Mouse (Mus musculus): ENCODE measurements around the gene Crtac1. TPM values are rescaled to one million over a fixed set of nuclear protein-coding genes. Genes with fewer than 3 reads are reported as not detected.

Gene Crtac1
- polyA plus RNA-seq, 1 experiment: 0.91 TPM

DNA sequence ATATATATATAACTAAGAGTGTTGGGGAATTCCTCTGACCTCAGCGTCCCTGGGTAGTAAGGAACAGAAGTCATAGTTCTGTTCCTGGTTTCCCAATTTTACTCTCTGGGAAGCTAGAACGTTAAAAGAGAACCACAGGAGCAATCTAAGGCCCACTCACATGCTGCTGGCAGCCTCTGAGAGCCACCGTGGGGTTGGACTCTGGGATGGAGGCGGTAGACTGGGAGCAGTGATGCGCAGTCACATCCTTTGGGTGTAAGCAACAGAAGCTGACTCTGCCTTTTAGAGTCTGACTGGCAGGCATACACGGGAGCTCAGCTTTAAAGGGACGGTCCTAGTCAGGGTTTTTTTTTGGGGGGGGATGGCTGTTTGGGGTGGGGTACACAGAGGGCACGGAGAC lies 39.5 kb downstream of the Crtac1 start:
- Histone ChIP-seq H3K4me3 (ENCODE audit: insufficient read depth, low read depth, low read length) (no peak overlapping the region), H3K4me1 (ENCODE audit: control insufficient read depth, insufficient read depth, insufficient read length, low read length) (no peaks in the 10 kb centered on the region), H3K27ac (replicated peaks; ENCODE audit: low read depth, low read length) (no peak overlapping the region)

DNA sequence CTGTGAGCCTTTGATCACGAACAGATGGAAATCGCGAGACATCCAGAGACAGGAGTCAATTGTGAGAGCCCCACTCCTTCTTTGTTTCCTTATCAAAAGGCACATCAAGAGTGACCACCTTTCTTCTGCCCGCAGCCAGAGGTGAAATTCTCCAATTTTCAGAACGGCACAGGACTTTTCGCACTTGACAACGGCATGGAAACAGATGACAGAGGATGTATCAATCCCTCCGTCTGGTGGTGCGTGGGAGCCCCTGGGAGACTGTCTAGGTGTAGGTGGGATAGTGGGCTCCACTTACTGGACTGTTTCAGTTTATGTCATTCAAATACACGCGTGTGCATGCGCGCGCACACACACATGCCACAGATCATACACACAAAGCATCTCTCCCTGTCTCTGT lies 42.0 kb downstream of the Crtac1 start:
- no peak overlapping the region for H3K27ac ChIP-seq (replicated peaks; ENCODE audit: low read depth, low read length)
- no peaks in the 10 kb centered on the region for H3K4me1 ChIP-seq (ENCODE audit: control insufficient read depth, insufficient read depth, insufficient read length, low read length)
- H3K4me3 ChIP-seq (ENCODE audit: insufficient read depth, low read depth, low read length): no peak overlapping the region

DNA sequence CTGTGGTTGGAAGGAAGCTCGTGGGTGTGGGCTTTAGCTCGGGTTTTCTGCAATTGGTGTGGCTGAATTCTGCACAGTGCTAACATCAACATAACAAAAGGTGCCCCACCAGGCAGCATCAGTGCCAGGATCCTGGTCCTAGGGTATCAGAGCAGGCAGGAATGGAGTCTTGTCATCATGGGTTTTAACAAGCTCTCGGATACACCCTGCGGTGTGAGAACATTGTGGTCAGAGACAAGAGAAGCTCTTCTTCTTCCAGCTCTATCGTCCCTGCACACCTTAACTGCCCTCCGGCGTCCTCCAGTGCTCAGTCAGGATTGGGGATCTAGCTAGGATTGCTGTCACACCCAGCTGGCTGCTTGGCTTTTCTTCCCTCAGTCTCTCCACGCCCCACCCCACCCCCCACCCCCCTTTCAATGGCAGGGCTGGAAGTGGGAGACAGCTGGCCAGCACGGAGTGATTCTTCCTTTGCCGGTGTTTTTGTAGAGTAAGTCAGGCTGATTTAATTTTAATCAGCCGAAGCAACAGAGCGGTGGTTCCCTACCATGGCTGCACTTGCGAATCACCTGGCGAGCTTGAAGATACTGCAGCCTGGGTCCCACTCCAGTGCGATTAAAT lies 46.5 kb downstream of the Crtac1 start:
- no peaks in the 10 kb centered on the region for H3K4me1 ChIP-seq (ENCODE audit: control insufficient read depth, insufficient read depth, insufficient read length, low read length)
- H3K4me3 ChIP-seq (ENCODE audit: insufficient read depth, low read depth, low read length): no peak overlapping the region
- no peak overlapping the region for H3K27ac ChIP-seq (replicated peaks; ENCODE audit: low read depth, low read length)

DNA sequence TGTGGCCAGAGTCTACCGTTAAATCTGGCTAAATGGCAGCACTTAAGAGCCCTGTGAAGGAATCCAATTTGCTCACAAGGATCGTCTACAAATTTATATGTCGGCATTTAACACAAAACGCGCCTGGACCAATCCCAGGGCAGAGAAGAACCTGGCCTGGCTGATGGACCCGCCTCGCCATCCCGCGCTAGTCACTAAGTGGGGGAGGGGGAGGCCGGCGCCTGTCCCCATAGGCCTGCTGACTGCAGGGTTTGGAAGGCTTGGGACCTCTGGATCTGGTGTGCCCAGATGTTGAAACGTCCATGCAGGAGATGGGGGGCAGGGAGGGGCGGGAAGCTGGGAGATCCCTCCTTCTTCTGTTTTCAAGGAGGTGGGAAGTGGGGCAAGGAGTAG lies 50.6 kb downstream of the Crtac1 start:
- H3K4me3 ChIP-seq (ENCODE audit: insufficient read depth, low read depth, low read length): no peak overlapping the region

DNA sequence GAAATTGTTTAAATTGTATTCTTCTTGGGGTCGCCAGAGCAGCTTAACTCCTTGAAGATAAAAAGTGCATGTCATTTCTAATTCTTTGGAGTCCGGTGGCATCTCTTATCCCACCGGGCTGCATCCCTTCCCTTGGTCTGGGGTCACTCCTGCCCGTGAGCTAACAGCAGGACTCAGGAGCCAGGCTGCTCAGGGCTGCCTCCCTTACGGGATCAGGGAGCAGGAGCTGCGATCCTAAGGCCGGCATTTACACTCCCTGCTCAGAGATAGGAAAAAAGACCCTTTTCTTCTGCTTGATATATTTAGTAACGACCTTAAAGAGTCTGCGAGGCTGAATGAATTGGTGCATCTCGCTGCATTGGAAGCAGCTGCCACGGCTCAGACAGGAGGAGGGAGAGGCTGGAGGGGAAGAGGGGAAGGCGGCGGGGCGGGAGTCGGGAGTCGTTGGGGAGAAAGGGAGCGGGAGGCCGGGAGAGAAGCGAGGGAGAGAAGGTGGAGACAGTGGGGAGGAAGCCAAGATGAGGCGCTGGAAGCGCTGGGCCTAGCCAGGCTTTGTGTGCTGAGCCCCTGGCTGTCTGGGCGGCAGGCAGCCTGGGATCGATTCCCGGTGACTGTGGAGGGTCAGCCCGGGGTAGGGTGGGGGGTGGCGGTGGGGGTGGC lies 51.1 kb downstream of the Crtac1 start:
- Histone ChIP-seq H3K27ac (replicated peaks; ENCODE audit: low read depth, low read length) (no peak overlapping the region), H3K4me1 (ENCODE audit: control insufficient read depth, insufficient read depth, insufficient read length, low read length) (no peaks in the 10 kb centered on the region), H3K4me3 (ENCODE audit: insufficient read depth, low read depth, low read length) (no peak overlapping the region)

More for the DNA sequence above, 50.6 kb downstream of the Crtac1 start:
- H3K4me1 ChIP-seq (ENCODE audit: control insufficient read depth, insufficient read depth, insufficient read length, low read length): no peaks in the 10 kb centered on the region
- H3K27ac ChIP-seq (replicated peaks; ENCODE audit: low read depth, low read length): no peak overlapping the region

DNA sequence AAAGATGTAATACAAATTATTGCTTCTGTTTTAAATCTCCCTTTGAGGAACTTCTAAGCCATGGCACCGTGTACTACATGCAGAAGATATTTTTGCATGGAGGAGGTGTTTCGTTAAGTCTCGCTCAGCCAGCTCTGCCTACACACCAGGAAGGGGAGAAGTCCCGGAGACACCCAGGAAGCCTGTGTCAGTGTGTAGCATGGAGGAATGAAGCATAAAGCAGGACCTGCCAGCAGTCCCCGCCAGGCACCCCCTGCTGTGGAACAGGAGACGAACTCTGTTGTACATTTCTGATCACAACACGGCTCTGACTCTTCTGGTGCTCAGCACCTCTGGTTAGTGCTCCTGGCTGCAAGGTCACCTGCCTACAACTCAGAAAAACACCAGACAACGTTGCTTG lies 51.8 kb downstream of the Crtac1 start:
- Histone ChIP-seq H3K4me1 (ENCODE audit: control insufficient read depth, insufficient read depth, insufficient read length, low read length) (no peaks in the 10 kb centered on the region), H3K27ac (replicated peaks; ENCODE audit: low read depth, low read length) (no peak overlapping the region), H3K4me3 (ENCODE audit: insufficient read depth, low read depth, low read length) (no peak overlapping the region)

DNA sequence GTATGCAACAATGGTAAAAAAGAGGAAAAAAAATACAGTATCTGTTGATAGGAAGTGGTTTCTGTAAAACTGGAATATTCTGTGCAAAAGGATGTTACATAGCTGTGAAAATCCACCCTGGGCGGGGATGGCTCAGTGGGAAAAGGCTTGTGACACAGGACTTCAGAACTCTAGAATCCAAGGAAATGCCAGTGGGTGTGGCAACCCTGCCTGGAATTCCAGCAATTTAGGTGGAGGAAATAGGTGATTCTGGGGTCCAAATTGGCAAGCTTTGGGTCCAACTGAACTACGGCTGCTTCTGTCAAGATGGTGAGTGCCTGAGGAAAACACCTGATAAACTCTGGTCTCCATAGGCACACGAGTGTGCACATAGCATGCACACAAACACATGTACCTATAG lies 54.4 kb downstream of the Crtac1 start:
- Histone ChIP-seq H3K4me1 (ENCODE audit: control insufficient read depth, insufficient read depth, insufficient read length, low read length) (no peaks in the 10 kb centered on the region), H3K27ac (replicated peaks; ENCODE audit: low read depth, low read length) (no peak overlapping the region), H3K4me3 (ENCODE audit: insufficient read depth, low read depth, low read length) (no peak overlapping the region)

DNA sequence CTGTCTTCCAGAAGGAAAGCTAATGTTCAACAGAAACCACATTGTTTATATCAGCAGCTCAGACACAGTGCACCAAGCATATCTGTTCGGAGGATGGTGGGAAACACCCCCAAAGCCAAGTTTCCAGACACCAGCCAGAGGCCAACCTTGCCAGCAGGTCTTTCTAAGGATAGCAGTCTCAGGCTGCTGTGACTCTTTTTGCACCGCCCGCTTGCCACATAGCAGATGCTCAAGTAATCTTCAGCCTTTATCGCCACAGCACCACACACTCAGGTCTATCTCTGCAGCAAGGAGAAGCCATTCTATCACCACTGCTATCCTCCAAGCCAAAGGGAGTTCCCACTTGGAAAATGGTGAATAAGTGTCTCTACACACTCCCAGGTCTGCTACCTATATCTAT lies 68.0 kb downstream of the Crtac1 start:
- no peak overlapping the region for H3K4me3 ChIP-seq (ENCODE audit: insufficient read depth, low read depth, low read length)
- no peak overlapping the region for H3K27ac ChIP-seq (replicated peaks; ENCODE audit: low read depth, low read length)
- no peaks in the 10 kb centered on the region for H3K4me1 ChIP-seq (ENCODE audit: control insufficient read depth, insufficient read depth, insufficient read length, low read length)

DNA sequence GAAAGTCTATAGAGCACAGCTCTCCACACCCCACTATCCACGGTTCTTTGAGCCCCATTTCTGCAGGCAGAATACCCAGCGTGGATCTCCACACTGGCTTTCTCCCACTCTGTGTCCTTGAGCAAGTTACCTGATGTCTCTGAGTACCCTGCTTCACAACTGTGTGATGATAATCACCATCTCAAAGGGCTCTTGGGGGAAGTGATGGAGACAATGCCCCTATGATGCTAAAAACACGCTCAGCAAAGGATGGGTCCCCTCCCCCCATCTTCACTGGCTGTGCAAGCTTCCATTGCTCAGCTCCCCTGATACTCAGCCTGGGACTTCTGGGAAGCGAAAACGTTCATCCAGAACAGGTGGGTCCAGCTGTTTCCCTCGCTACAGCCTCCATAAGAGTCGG lies 73.2 kb downstream of the Crtac1 start:
- H3K4me1 ChIP-seq (ENCODE audit: control insufficient read depth, insufficient read depth, insufficient read length, low read length): no peaks in the 10 kb centered on the region
- H3K27ac ChIP-seq (replicated peaks; ENCODE audit: low read depth, low read length): no peak overlapping the region
- H3K4me3 ChIP-seq (ENCODE audit: insufficient read depth, low read depth, low read length): no peak overlapping the region

DNA sequence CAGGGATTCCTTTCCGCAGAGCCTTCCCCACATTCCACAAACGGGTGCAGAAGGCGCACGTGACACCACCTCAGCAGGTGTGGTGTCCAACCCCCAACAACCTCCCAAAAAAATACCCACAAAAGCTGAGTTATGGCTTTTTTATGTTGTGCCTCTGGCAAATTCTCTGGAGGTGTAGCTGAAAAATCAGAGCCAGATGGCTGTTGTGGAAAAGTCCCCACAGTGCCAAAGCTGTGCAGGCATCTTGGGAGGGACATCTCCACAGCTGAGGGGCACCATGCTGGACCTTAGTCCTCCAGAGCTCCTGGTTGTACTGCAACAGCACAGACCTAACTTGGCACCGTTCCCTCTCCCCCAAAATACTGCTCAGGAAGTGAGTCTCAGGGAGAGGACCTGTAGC lies 74.7 kb downstream of the Crtac1 start:
- Histone ChIP-seq H3K27ac (replicated peaks; ENCODE audit: low read depth, low read length) (no peak overlapping the region), H3K4me3 (ENCODE audit: insufficient read depth, low read depth, low read length) (no peak overlapping the region), H3K4me1 (ENCODE audit: control insufficient read depth, insufficient read depth, insufficient read length, low read length) (no peaks in the 10 kb centered on the region)

DNA sequence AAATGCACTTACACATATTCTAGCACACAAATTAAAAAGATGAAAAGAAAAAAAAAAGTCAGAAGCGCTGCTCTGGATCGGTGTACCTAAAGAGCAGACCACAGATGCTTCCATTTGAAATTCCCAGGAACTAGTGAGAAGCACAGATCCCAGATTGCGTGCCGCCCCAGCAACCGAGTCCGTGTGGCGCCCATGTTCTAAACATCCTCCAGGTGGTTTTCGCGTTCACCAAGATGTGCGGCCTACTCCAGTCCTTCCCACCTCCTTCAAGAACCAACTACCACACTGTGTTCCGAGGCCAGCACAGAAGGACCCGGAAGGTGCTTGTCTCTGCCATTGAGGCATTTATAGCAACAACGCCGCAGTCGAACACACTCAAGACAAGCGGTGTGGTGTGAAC lies 76.1 kb downstream of the Crtac1 start:
- Histone ChIP-seq H3K4me1 (ENCODE audit: control insufficient read depth, insufficient read depth, insufficient read length, low read length) (no peaks in the 10 kb centered on the region), H3K27ac (replicated peaks; ENCODE audit: low read depth, low read length) (no peak overlapping the region), H3K4me3 (ENCODE audit: insufficient read depth, low read depth, low read length) (no peak overlapping the region)

DNA sequence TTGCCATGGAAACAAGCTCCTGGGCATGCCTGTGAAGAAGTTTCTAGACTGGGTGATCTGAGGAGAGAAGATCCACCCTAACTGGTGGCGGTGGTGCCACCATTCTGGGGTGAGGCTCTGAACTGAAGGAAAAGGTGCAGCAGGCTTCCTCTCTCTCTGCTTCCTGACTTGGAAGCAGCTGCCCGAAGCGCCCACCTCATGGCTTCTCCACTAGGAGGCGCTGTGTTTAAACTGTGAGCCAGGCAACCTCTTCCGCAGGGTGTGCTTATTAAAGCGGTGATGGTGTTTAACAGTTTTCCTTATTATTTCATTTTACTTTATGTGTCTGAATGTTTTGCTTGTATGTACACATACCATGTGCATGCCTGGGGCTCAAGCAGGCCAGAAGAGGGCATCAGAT lies 90.4 kb downstream of the Crtac1 start:
- Histone ChIP-seq H3K4me3 (ENCODE audit: insufficient read depth, low read depth, low read length) (no peak overlapping the region), H3K4me1 (ENCODE audit: control insufficient read depth, insufficient read depth, insufficient read length, low read length) (no peaks in the 10 kb centered on the region), H3K27ac (replicated peaks; ENCODE audit: low read depth, low read length) (no peak overlapping the region)

DNA sequence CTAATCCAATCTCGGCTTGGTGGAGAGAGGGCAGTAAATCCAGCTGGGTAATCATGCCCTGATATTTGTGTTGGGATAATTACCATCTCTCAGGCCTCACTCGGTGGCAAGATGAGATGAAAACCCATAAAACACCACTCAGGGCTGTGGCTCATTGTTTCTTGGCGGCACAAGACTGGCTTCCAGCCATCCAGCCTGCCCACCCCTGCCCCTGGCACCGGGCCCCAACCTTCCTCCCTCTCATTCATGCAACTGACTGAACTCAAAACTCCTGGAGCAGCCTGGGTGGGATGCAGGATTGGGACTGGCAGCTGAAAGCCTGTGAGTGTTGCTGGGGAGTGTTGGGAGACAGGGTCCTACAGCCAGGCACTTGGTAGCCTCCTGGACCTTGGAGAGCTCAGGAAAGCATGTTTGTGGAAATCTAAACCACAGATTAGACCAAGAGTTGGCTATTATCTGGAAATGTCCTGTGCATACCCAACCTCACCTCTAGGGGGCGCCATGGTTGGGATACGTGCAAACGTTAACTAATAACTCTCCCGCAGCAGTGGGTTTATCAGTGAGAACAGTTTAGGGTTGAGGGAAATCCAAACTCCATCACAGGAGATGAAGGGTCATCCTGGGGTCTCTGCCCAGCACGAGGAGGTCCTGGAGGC lies 99.4 kb downstream of the Crtac1 start:
- no peak overlapping the region for H3K4me3 ChIP-seq (ENCODE audit: insufficient read depth, low read depth, low read length)
- no peaks in the 10 kb centered on the region for H3K4me1 ChIP-seq (ENCODE audit: control insufficient read depth, insufficient read depth, insufficient read length, low read length)
- H3K27ac ChIP-seq (replicated peaks; ENCODE audit: low read depth, low read length): no peak overlapping the region

DNA sequence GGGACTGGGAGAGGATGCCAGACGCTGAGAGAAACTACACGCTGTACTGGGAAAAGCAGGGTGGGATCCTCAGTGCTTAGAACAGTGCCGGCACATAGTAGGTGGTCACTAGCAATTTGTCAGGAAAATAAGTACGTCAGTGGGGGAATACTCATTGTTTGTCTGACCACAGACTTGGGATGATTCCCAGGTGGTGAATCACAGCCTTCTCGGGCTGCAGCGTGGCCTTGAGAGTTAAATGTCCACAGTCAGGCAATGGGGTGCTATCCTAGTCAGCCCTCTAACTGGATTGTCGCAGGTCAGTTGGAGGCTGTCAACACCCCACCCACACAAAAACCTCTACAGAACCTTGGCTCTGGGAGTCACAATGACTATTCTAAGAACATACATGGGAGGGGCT lies 100.1 kb downstream of the Crtac1 start:
- Histone ChIP-seq H3K4me1 (ENCODE audit: control insufficient read depth, insufficient read depth, insufficient read length, low read length) (no peaks in the 10 kb centered on the region), H3K4me3 (ENCODE audit: insufficient read depth, low read depth, low read length) (no peak overlapping the region), H3K27ac (replicated peaks; ENCODE audit: low read depth, low read length) (no peak overlapping the region)

DNA sequence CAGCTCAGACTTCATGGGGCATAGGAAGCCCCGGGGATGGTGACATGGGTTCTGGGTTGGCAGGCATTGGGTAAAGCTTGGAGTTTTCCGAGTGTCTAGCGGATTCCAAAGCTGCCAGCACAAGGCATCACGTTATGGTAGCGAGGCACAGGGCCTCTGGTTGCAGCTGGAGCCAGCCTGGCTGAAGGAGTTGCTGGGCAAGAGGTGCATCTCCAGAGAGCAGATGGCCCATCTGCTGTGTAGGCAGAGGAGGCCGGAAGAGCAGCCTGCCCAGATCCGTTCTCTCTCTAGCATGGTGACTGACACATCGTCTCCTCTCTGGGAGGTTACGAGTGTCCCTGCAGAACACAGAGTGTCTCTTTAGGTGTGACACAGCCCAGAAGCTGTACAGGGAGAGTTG lies 103.4 kb downstream of the Crtac1 start:
- no peak overlapping the region for H3K4me3 ChIP-seq (ENCODE audit: insufficient read depth, low read depth, low read length)
- no peaks in the 10 kb centered on the region for H3K4me1 ChIP-seq (ENCODE audit: control insufficient read depth, insufficient read depth, insufficient read length, low read length)
- H3K27ac ChIP-seq (replicated peaks; ENCODE audit: low read depth, low read length): no peak overlapping the region

DNA sequence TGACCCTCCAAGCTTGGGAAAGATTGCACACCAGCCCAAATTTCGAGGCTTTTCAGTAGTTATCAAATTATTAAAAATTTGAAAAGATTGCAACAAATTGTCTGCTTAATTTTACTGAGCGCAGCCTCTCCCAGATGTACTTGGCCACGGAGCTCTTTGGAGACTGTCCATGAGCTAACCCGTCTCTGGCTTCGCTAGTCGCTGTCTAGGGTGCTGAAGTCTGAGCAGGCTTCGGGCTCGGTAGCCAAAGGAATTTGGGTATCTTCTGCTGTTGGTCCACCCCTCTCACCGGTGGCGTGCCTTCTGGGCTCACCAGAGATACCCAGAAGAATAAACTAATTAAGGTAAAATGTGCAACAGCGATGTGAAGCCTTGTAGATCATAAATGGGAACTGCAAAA lies 105.7 kb downstream of the Crtac1 start:
- Histone ChIP-seq H3K4me1 (ENCODE audit: control insufficient read depth, insufficient read depth, insufficient read length, low read length) (no peaks in the 10 kb centered on the region), H3K4me3 (ENCODE audit: insufficient read depth, low read depth, low read length) (no peak overlapping the region), H3K27ac (replicated peaks; ENCODE audit: low read depth, low read length) (no peak overlapping the region)
